Mouse (Mus musculus) olfactory bulb, adult 2 months (tissue): ENCODE measurements at regions not wholly inside any gene's neighbourhood (a gene's known extent, or its start where the extent isn't known, plus 50 kb on each side); places are given as distances from the start of the nearest gene placed in this dataset.

Experiments used
- H3K27ac ChIP-seq: fragments of 200-500 bp; 2 replicates; pipeline ENCODE4 v1.5.1; 2012; ENCODE audit warnings: low read depth, low read length; ENCODE audit not compliant: insufficient read depth
- H3K4me1 ChIP-seq: fragments of 200-500 bp; 2 replicates; pipeline ENCODE4 v1.6.1; 2012; ENCODE audit warnings: low read length; ENCODE audit not compliant: control insufficient read depth, insufficient read depth
- H3K4me3 ChIP-seq: fragments of 200-500 bp; 2 replicates; pipeline ENCODE4 v1.5.1; 2012; ENCODE audit warnings: mild to moderate bottlenecking, low read depth, low read length, moderate library complexity; ENCODE audit not compliant: insufficient read depth
- CTCF ChIP-seq: fragments of 200-500 bp; IDR thresholded peaks from 2 replicates; pipeline ENCODE4 v1.5.1; 2012; ENCODE audit warnings: low read depth, mild to moderate bottlenecking, low read length, moderate library complexity; ENCODE audit not compliant: insufficient read depth
- POLR2A ChIP-seq: fragments of 200-500 bp; IDR thresholded peaks from 2 replicates; pipeline ENCODE4 v1.6.1; 2012; ENCODE audit warnings: mild to moderate bottlenecking, low read depth, low read length, moderate library complexity; ENCODE audit not compliant: insufficient read depth
- WGBS: fragments of 180-500 bp; shearing (Covaris S2); methylation state at CpG from one replicate; pipeline ENCODE4 v1.1.7; 2018; 5-methylcytosine and 5-hydroxymethylcytosine counted together

- no peak overlapping the region for H3K27ac ChIP-seq
- 92% methylated on average over 5 of the region's 5 CpGs for WGBS
- no peak overlapping the region for H3K4me3 ChIP-seq
- no peak for TF ChIP-seq POLR2A
- H3K4me1 ChIP-seq = no peaks in the 10 kb centered on the region
Observed at GRCm38 (mm10) chr10:111741301-111741945, 231.0 kb upstream of the Krr1 start.

DNA sequence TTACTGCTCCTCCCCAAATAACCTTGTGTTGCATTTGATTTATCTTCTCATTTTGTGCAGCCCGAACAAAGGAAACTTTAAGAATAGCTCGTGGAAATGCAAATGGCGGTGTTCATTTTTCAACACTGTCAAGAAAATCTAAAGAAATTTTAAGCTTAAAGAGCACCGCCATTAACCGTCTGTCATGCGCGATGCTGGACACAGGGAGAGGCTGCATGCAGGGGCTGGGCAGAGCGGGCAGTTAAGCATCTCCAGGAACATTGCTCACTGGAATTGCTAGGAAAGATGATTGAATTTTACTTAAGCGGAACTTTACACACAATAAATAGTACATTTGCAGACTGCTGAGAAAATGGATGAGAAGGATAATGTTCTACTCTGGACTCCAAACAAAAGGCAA, 229.2 kb upstream of the Krr1 start:
- no peak for TF ChIP-seq CTCF
- TF ChIP-seq POLR2A = no peak
- WGBS = 86% methylated on average over 9 of the region's 9 CpGs
- Histone ChIP-seq H3K4me3 (no peak overlapping the region), H3K4me1 (no peaks in the 10 kb centered on the region), H3K27ac (no peak overlapping the region)

GRCm38 (mm10) chr10:111745116-111745515, 227.3 kb upstream of the Krr1 start:
- no peaks in the 10 kb centered on the region for H3K4me1 ChIP-seq
- 91% methylated on average over 3 of the region's 3 CpGs for WGBS
- H3K27ac ChIP-seq = no peak overlapping the region
- no peak for TF ChIP-seq CTCF
- H3K4me3 ChIP-seq = no peak overlapping the region

DNA sequence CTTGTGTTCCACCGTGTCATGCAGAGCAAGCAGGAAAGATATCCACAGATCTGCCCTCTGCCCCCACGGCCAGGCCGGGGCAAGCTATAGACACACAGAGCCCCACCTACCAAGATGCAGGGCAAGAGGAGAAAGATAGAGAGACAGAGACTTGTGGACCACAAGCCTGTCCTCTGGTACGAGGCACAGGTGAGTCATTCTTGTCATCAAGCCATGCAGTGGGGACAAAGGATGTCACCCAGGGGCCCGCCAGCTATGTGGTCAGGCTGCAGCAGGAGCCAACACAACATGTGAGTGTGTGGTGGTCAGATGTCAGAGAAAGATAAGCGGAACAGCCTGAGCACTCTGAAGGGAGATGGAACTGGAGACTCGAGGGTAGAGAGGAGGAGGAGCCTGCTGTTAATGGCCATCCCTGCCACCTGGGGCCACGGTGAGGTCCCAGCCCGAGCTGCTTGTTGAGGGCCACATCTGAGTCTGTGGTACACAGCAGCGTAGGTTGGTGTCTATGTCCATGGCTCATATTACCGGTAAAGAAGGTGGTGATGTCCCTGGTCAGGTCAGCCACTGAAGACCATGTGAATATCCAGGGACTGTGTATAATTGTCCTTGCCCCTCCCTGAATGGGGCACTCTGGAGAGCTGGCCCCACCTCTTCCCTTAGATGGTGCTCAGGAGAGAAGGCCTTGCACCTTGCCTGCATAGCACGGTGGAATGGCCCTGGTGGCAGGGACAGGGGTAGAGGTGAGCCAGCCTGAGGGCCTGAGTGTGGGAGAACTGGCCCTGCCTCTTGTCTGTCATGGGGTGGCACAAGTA, 226.2 kb upstream of the Krr1 start:
- no peaks in the 10 kb centered on the region for H3K4me1 ChIP-seq
- no peak for TF ChIP-seq CTCF
- no peak for TF ChIP-seq POLR2A
- H3K4me3 ChIP-seq = no peak overlapping the region
- H3K27ac ChIP-seq = no peak overlapping the region
- WGBS = 86% methylated on average over 12 of the region's 12 CpGs

DNA sequence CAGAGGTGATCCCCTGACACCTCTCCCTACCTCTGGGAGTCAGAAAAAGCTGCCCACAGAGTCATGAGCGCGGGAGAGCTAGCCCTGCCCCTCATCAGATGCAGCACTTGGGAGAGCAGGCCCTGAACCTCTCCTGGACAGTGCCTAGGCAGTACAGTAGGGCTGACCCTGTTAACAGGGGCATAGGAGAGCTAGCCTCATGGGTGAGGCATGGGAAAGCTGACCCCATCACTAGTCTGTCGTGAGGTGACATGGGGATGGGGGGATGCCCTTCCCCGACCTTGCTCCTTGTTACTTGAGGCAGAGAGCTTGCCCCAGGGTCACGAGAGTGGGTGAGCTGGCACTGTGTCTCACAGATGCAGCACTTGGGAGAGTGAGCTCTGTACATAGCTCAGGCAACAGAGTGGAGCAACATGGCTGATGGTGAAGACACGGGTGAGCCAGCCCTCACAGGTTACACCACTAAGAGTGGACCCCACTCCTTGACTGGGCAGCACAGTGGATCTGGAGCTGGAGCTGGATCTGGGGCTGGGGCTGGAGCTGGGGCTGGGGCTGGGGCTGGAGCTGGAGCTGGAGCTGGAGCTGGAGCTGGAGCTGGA, 225.5 kb upstream of the Krr1 start:
- H3K4me1 ChIP-seq = no peaks in the 10 kb centered on the region
- 97% methylated on average over 6 of the region's 6 CpGs for WGBS
- H3K27ac ChIP-seq = no peak overlapping the region
- no peak overlapping the region for H3K4me3 ChIP-seq
- TF ChIP-seq POLR2A = no peak
- TF ChIP-seq CTCF = no peak

GRCm38 (mm10) chr10:111748482-111748881, 224.0 kb upstream of the Krr1 start:
- WGBS = 26% methylated on average over 3 of the region's 3 CpGs
- H3K27ac ChIP-seq = no peak overlapping the region
- no peak for TF ChIP-seq POLR2A
- TF ChIP-seq CTCF = no peak

GRCm38 (mm10) chr10:111753646-111754045, 218.8 kb upstream of the Krr1 start:
- H3K4me1 ChIP-seq = no peaks in the 10 kb centered on the region
- WGBS = 87% methylated on average over 2 of the region's 2 CpGs
- H3K27ac ChIP-seq = no peak overlapping the region
- H3K4me3 ChIP-seq = no peak overlapping the region
- no peak for TF ChIP-seq CTCF
- TF ChIP-seq POLR2A = no peak

More at GRCm38 (mm10) chr10:111748482-111748881, 224.0 kb upstream of the Krr1 start:
- no peaks in the 10 kb centered on the region for H3K4me1 ChIP-seq
- no peak overlapping the region for H3K4me3 ChIP-seq

- Histone ChIP-seq H3K4me1 (no peaks in the 10 kb centered on the region), H3K27ac (no peak overlapping the region), H3K4me3 (no peak overlapping the region)
- no peak for TF ChIP-seq POLR2A
- TF ChIP-seq CTCF = no peak
- WGBS = 88% methylated on average over 1 of the region's 1 CpGs
Observed at GRCm38 (mm10) chr10:111755964-111756363, 216.5 kb upstream of the Krr1 start.

DNA sequence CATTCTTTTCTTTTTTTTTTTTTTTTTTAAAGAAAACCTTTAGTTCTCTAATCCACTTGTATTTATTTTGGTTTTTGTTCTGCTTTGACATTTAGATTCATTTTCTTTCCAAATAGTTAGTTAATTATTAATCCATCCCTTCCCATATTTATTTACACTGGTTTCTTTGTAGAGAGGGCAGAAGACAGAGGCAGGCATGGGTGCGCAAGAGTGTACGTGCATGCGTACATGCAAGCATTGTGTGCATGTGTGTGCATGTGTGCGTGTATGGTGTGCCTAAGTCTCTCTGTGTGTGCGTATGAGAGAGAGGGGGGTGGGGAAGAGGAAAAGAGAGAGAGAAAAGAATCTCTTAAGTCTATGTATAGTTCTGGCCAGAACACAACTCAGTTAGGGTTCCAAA, 215.9 kb upstream of the Krr1 start:
- Histone ChIP-seq H3K4me3 (no peak overlapping the region), H3K4me1 (no peaks in the 10 kb centered on the region), H3K27ac (no peak overlapping the region)
- no peak for TF ChIP-seq POLR2A
- WGBS = 97% methylated on average over 5 of the region's 5 CpGs
